Mouse (Mus musculus): ENCODE data around the gene Bdnf.

Bdnf gene

GRCm38 (mm10) chr2:109706524-109706923 lies 32.0 kb downstream of the Bdnf start:
- no peak for DNase-seq (ENCODE audit: low spot score in 2 of 2)

- no peak for DNase-seq (ENCODE audit: low spot score in 2 of 2)
Observed at GRCm38 (mm10) chr2:109709346-109709745, 34.8 kb downstream of the Bdnf start.

- no peak for DNase-seq (ENCODE audit: low spot score in 2 of 2)
Observed at GRCm38 (mm10) chr2:109711049-109711448, 36.5 kb downstream of the Bdnf start.

GRCm38 (mm10) chr2:109725261-109725660 lies 50.8 kb downstream of the Bdnf start:
- no peak for DNase-seq (ENCODE audit: low spot score in 2 of 2)

- DNase-seq (ENCODE audit: low spot score in 2 of 2) = no peak
Observed at GRCm38 (mm10) chr2:109725831-109726230, 51.3 kb downstream of the Bdnf start.

- DNase-seq (ENCODE audit: low spot score in 2 of 2) = no peak
Observed at GRCm38 (mm10) chr2:109729221-109729620, 54.7 kb downstream of the Bdnf start.

GRCm38 (mm10) chr2:109733201-109734039 lies 58.9 kb downstream of the Bdnf start:
- DNase-seq (ENCODE audit: low spot score in 2 of 2) = no peak

- no peak for DNase-seq (ENCODE audit: low spot score in 2 of 2)
Observed at GRCm38 (mm10) chr2:109734228-109734627, 59.7 kb downstream of the Bdnf start.

GRCm38 (mm10) chr2:109734666-109735065 lies 60.2 kb downstream of the Bdnf start:
- DNase-seq (ENCODE audit: low spot score in 2 of 2) = no peak

- no peak for DNase-seq (ENCODE audit: low spot score in 2 of 2)
Observed at GRCm38 (mm10) chr2:109735347-109735746, 60.8 kb downstream of the Bdnf start.

- DNase-seq (ENCODE audit: low spot score in 2 of 2) = no peak
Observed at GRCm38 (mm10) chr2:109736306-109736705, 61.8 kb downstream of the Bdnf start.

- no peak for DNase-seq (ENCODE audit: low spot score in 2 of 2)
Observed at GRCm38 (mm10) chr2:109738331-109738730, 63.8 kb downstream of the Bdnf start.

- DNase-seq (ENCODE audit: low spot score in 2 of 2) = no peak
Observed at GRCm38 (mm10) chr2:109743208-109743960, 68.9 kb downstream of the Bdnf start.

- DNase-seq (ENCODE audit: low spot score in 2 of 2) = no peak
Observed at GRCm38 (mm10) chr2:109746223-109746622, 71.7 kb downstream of the Bdnf start.

GRCm38 (mm10) chr2:109748412-109748811 lies 73.9 kb downstream of the Bdnf start:
- DNase-seq (ENCODE audit: low spot score in 2 of 2) = no peak

- DNase-seq (ENCODE audit: low spot score in 2 of 2) = no peak
Observed at GRCm38 (mm10) chr2:109748815-109749214, 74.3 kb downstream of the Bdnf start.

- no peak for DNase-seq (ENCODE audit: low spot score in 2 of 2)
Observed at GRCm38 (mm10) chr2:109749964-109750363, 75.5 kb downstream of the Bdnf start.

GRCm38 (mm10) chr2:109750484-109750883 lies 76.0 kb downstream of the Bdnf start:
- no peak for DNase-seq (ENCODE audit: low spot score in 2 of 2)

- DNase-seq (ENCODE audit: low spot score in 2 of 2) = no peak
Observed at GRCm38 (mm10) chr2:109756305-109756704, 81.8 kb downstream of the Bdnf start.

GRCm38 (mm10) chr2:109766772-109767171 lies 92.3 kb downstream of the Bdnf start:
- no peak for DNase-seq (ENCODE audit: low spot score in 2 of 2)

- no peak for DNase-seq (ENCODE audit: low spot score in 2 of 2)
Observed at GRCm38 (mm10) chr2:109768814-109769213, 94.3 kb downstream of the Bdnf start.

GRCm38 (mm10) chr2:109776374-109776773 lies 101.9 kb downstream of the Bdnf start:
- no peak for DNase-seq (ENCODE audit: low spot score in 2 of 2)

Measured in spleen, postnatal 14 days (tissue).